Mouse (Mus musculus) cerebellum, adult 2 months (tissue): ENCODE results near the gene Rassf3.

Experiments
- CTCF ChIP-seq: fragments of 200-500 bp; IDR thresholded peaks from 2 replicates; pipeline ENCODE4 v1.5.1; 2011; ENCODE audit warnings: low read depth, mild to moderate bottlenecking, control low read depth, low read length, moderate library complexity, borderline replicate concordance; ENCODE audit not compliant: insufficient read depth
- POLR2A ChIP-seq: fragments of 200-500 bp; IDR thresholded peaks from 2 replicates; pipeline ENCODE4 v1.6.1; 2011; ENCODE audit warnings: low read length, control low read depth, borderline replicate concordance; ENCODE audit not compliant: insufficient read depth

- TF ChIP-seq CTCF = no peak
- TF ChIP-seq POLR2A = no peak
These were observed 90.5 kb downstream of the Rassf3 start for GRCm38 (mm10) chr10:121385695-121386094.
